Mouse (Mus musculus): ENCODE results near the gene Mrpl46. TPM values are rescaled to one million over a fixed set of nuclear protein-coding genes. Genes with fewer than 3 reads are reported as not detected.

The Mrpl46 gene
- polyA plus RNA-seq, 1 experiment from 2014 or later, result 72.4 TPM

DNA sequence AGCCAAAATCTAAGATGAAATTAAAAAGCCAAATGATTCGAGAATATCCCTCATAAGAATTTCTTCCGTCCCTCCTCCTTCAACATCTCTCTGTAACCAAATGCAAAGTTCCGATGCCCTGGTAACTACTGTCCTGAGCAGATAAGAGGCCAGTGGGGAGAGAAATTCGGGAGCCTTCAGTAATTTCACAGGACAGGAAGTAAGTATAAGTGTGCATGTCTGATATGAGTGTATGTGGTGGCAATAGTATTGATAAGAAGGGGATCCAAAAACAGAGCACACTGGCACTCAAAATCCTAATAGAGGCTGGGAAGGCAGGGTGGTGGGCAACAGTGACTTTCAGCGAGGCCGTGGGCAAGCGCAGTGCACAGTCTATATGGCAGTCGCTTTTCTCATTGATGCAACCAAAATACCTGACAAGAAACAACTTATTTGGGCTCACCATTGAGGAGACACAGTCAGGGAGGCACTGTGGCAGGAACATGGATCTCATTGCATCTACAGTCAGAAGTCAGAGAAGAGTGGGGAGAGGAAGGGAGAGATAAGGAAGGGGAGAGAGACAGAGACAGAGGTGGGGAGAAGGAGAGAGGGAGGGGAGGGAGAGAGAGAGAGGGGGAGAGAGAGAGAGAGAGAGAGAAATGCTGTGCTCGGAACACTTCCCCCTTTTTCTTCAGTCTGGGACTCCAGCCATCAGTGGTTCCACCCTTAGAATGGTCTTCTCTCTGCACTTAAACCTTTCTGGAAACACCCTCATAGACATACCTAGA lies 16.6 kb upstream of the Mrpl46 start:
- no peaks in the 10 kb centered on the region for H3K9me3 ChIP-seq (ENCODE audit: control insufficient read depth, low read length)
- H3K9ac ChIP-seq (ENCODE audit: low read depth, low read length), result no peak overlapping the region
- no peaks in the 10 kb centered on the region for H3K4me1 ChIP-seq (replicated peaks; ENCODE audit: control insufficient read depth, insufficient read depth, low read length)
- H3K36me3 ChIP-seq (ENCODE audit: control insufficient read depth, insufficient read depth, low read length), result no peaks in the 10 kb centered on the region
- no peak overlapping the region for H3K4me2 ChIP-seq (replicated peaks; ENCODE audit: low read depth, low read length)
- no peaks in the 10 kb centered on the region for H3K27me3 ChIP-seq (ENCODE audit: control insufficient read depth, insufficient read depth, low read length)
- WGBS, result 85% methylated on average over 9 of the region's 9 CpGs
- no peak overlapping the region for H3K27ac ChIP-seq (ENCODE audit: low read depth, low read length)
- H3K4me3 ChIP-seq (ENCODE audit: low read depth, low read length), result no peak overlapping the region
- ATAC-seq (ENCODE audit: low FRiP score) (no peak), DNase-seq (ENCODE audit: low spot score) (no peak)

DNA sequence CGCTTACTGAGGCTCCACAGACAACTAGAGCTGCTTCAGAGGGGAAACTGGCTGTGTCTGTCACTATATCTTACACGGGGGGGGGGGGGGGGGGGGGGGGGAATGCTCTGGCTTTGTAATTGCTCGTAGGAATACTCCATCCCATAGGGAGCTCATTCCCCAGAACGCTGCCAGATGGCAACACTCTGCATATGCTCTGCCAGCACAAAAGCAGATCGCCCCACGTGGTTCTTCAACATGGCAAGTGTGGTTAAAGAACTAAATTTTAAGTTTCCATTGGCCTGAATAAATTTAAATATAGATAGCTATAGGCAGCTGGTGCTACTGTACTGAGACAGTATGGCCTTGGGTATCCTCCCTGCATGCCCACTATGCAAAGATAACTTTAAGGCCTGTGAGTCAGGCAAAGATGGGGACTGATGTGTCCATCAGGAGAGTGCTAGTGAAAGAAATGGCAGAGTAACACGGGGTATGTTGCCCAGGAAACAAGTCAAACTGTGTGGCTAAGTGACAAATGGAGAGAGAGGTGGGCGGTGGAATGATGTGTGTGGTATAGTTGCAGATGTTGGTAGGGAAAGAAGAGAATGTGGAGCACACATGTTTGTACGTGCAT lies 14.6 kb upstream of the Mrpl46 start:
- no peak overlapping the region for H3K4me2 ChIP-seq (replicated peaks; ENCODE audit: low read depth, low read length)
- H3K9me3 ChIP-seq (ENCODE audit: control insufficient read depth, low read length), result no peaks in the 10 kb centered on the region
- 54% methylated on average over 9 of the region's 9 CpGs for WGBS
- ATAC-seq (ENCODE audit: low FRiP score) (0 out of 2 replicates have a peak, but pooled peaks have one; percentile 43), DNase-seq (ENCODE audit: low spot score) (no peak)
- no peak overlapping the region for H3K4me3 ChIP-seq (ENCODE audit: low read depth, low read length)
- no peaks in the 10 kb centered on the region for H3K4me1 ChIP-seq (replicated peaks; ENCODE audit: control insufficient read depth, insufficient read depth, low read length)
- no peaks in the 10 kb centered on the region for H3K27me3 ChIP-seq (ENCODE audit: control insufficient read depth, insufficient read depth, low read length)
- H3K9ac ChIP-seq (ENCODE audit: low read depth, low read length), result no peak overlapping the region
- no peaks in the 10 kb centered on the region for H3K36me3 ChIP-seq (ENCODE audit: control insufficient read depth, insufficient read depth, low read length)
- no peak overlapping the region for H3K27ac ChIP-seq (ENCODE audit: low read depth, low read length)

DNA sequence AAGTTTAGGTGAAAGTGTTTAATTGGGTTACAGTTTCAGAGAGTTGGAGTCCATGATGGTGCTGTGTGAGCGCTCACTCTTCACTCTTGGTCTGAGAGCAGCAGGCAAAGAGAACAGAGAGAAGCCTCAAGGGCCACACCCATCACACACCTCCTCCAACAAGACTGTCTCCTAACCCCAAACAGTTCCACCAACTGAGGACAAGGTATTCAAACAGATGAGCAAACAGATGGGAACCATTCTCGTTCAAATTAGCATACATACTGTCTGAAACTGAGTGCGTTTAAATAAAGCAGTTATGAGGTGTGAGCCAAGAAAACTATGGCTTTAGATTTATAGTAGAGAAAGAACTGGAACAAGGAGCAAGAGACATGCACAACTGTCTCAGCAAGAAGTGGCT lies 13.3 kb upstream of the Mrpl46 start:
- Histone ChIP-seq H3K9ac (ENCODE audit: low read depth, low read length) (no peak overlapping the region), H3K9me3 (ENCODE audit: control insufficient read depth, low read length) (no peaks in the 10 kb centered on the region), H3K4me1 (replicated peaks; ENCODE audit: control insufficient read depth, insufficient read depth, low read length) (no peaks in the 10 kb centered on the region), H3K36me3 (ENCODE audit: control insufficient read depth, insufficient read depth, low read length) (no peaks in the 10 kb centered on the region), H3K27me3 (ENCODE audit: control insufficient read depth, insufficient read depth, low read length) (no peaks in the 10 kb centered on the region), H3K4me2 (replicated peaks; ENCODE audit: low read depth, low read length) (no peak overlapping the region), H3K4me3 (ENCODE audit: low read depth, low read length) (no peak overlapping the region), H3K27ac (ENCODE audit: low read depth, low read length) (no peak overlapping the region)
- WGBS, result 91% methylated on average over 3 of the region's 3 CpGs
- DNase-seq (ENCODE audit: low spot score), result no peak
- ATAC-seq (ENCODE audit: low FRiP score), result no peak

DNA sequence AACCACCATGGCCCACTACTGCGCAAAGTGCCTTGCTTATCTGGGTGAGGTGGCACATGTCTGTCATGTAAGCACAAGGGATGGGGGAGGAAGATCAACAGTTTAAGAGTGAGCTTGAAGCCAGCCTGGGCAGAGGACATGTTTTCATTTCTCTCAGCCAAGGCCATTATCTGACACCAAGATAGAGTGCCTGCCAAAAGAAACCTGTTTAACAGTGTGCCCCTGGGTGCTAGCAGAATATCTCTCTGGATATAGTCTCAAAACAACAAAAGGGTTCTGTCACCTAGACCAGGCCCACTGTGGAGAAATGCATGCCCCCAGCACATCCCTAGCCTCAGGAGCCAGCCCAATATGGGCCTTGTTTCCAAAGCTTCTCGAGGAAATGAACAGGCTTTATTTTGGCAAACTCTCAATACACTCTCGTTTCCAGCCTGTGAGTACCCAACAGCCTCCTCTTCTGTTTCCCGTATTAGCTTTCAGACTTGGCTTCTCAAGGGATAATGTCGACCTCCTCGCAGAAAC lies 11.3 kb upstream of the Mrpl46 start:
- WGBS, result 86% methylated on average over 6 of the region's 6 CpGs
- H3K36me3 ChIP-seq (ENCODE audit: control insufficient read depth, insufficient read depth, low read length), result no peaks in the 10 kb centered on the region
- H3K27ac ChIP-seq (ENCODE audit: low read depth, low read length), result no peak overlapping the region
- H3K9ac ChIP-seq (ENCODE audit: low read depth, low read length), result no peak overlapping the region
- no peak overlapping the region for H3K4me2 ChIP-seq (replicated peaks; ENCODE audit: low read depth, low read length)
- no peaks in the 10 kb centered on the region for H3K9me3 ChIP-seq (ENCODE audit: control insufficient read depth, low read length)
- ATAC-seq (ENCODE audit: low FRiP score), result no peak
- no peak for DNase-seq (ENCODE audit: low spot score)
- no peaks in the 10 kb centered on the region for H3K27me3 ChIP-seq (ENCODE audit: control insufficient read depth, insufficient read depth, low read length)
- no peak overlapping the region for H3K4me3 ChIP-seq (ENCODE audit: low read depth, low read length)
- no peaks in the 10 kb centered on the region for H3K4me1 ChIP-seq (replicated peaks; ENCODE audit: control insufficient read depth, insufficient read depth, low read length)

DNA sequence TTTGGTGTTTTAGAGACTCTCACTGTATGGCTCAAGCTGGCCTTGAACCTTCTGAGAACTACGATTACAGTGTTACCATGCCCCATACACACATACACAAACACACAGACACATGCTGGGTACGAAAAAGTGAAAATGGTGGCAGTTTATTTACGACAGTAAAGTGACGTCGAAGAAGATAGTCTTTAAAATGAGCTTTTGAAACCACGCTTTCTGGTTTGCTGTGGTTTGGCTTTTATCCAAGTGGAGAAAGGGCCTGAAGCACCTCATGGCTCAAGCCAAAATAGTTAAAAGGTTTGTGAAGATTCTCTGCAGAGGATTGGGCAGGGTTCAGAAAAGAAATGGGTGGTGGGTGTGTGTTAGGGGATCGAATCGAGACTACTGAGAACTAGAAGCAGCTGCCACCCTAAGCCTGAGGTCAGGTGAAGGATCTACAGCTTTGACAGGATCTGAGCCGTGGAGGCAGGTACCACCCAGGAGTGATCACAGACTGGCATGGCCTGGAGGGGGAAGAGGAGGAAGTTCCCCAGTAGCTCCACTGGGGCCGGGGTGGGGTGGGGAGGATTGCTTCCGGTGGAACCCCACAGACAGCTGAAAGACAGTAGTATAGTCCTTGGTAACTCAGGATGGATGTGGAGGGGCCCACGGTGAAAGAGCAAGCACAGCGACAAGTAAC lies 10.7 kb upstream of the Mrpl46 start:
- Histone ChIP-seq H3K9ac (ENCODE audit: low read depth, low read length) (no peak overlapping the region), H3K4me2 (replicated peaks; ENCODE audit: low read depth, low read length) (no peak overlapping the region), H3K36me3 (ENCODE audit: control insufficient read depth, insufficient read depth, low read length) (no peaks in the 10 kb centered on the region), H3K27me3 (ENCODE audit: control insufficient read depth, insufficient read depth, low read length) (no peaks in the 10 kb centered on the region), H3K27ac (ENCODE audit: low read depth, low read length) (no peak overlapping the region), H3K4me1 (replicated peaks; ENCODE audit: control insufficient read depth, insufficient read depth, low read length) (no peaks in the 10 kb centered on the region), H3K4me3 (ENCODE audit: low read depth, low read length) (no peak overlapping the region), H3K9me3 (ENCODE audit: control insufficient read depth, low read length) (no peaks in the 10 kb centered on the region)
- ATAC-seq (ENCODE audit: low FRiP score) (no peak), DNase-seq (ENCODE audit: low spot score) (no peak)
- 92% methylated on average over 13 of the region's 13 CpGs for WGBS

DNA sequence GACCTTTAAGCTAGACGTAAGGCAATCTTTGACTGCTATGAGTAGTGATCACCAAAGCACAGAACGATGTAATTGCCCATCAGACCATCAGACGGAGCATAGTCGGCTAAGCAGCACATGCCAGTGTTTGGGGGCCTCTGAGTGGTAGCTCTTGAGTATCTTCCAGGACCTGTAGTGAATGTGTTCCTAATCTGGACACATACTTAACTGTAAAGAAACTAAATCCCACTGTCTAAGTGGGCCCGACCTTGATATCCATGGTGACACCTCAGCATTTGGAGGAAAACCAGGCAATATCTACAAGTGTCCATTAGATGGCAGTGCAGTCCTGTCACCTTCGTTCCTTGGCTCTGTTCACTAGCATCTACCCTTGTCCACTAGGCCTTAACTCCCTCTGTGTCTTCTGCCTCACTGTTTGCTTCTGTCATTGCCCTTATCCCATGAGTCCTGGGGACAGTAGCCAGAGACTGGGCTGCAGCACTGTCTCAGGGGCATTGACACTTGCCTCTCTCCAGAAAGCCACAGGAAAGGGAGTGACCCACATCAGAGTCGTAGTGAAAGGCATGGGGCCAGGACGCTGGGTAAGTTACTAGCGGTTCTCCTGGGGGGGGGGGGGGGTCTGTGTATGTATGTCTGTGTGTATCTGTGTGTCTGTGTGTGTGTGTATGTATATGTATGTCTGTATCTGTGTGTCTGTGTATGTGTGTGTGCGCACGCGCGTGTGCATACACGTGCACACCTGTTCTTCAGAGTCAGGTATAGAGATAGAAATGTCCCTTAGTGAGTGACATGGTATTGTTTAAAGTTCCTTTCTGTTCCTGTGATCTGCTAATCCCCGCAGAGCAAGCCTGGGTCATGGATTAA lies 8.3 kb upstream of the Mrpl46 start:
- Histone ChIP-seq H3K4me3 (ENCODE audit: low read depth, low read length) (no peak overlapping the region), H3K27ac (ENCODE audit: low read depth, low read length) (no peak overlapping the region), H3K9me3 (ENCODE audit: control insufficient read depth, low read length) (no peaks in the 10 kb centered on the region), H3K9ac (ENCODE audit: low read depth, low read length) (no peak overlapping the region), H3K27me3 (ENCODE audit: control insufficient read depth, insufficient read depth, low read length) (no peaks in the 10 kb centered on the region), H3K4me1 (replicated peaks; ENCODE audit: control insufficient read depth, insufficient read depth, low read length) (no peaks in the 10 kb centered on the region), H3K36me3 (ENCODE audit: control insufficient read depth, insufficient read depth, low read length) (no peaks in the 10 kb centered on the region), H3K4me2 (replicated peaks; ENCODE audit: low read depth, low read length) (no peak overlapping the region)
- DNase-seq (ENCODE audit: low spot score), result peak; percentile 79
- peak; percentile 79 for ATAC-seq (ENCODE audit: low FRiP score)
- WGBS, result 83% methylated on average over 15 of the region's 15 CpGs

DNA sequence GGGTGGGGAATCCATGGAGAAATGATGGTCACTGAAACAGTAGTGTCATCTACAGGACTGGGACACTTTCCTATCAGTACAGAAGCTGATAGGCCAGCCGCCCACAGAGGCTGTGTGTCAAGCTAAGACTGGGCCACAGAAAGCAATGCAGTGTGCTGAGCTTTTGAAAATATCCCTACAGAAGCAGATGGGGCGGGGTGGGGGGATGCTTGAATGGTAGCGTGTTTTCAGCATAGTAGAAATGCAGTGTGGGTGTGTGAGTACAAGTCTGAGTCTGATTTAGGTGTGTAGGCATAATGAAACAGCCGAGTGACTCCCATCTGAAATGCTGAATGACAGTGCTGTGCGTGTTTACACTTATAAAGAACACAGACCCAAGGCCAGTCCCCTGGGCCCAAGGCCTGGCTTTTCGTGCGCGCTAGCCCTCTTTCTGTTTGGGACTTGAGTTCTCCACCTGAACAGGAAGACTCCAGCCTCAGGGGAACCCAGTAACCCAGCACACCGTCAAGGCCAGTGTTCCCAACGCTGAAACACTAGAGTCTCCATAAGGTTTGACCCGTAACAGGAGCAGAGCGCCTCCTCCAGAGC lies 4.6 kb upstream of the Mrpl46 start:
- Histone ChIP-seq H3K4me2 (replicated peaks; ENCODE audit: low read depth, low read length) (no peak overlapping the region), H3K4me1 (replicated peaks; ENCODE audit: control insufficient read depth, insufficient read depth, low read length) (no peaks in the 10 kb centered on the region), H3K4me3 (ENCODE audit: low read depth, low read length) (no peak overlapping the region), H3K27me3 (ENCODE audit: control insufficient read depth, insufficient read depth, low read length) (no peaks in the 10 kb centered on the region), H3K36me3 (ENCODE audit: control insufficient read depth, insufficient read depth, low read length) (no peaks in the 10 kb centered on the region), H3K27ac (ENCODE audit: low read depth, low read length) (no peak overlapping the region), H3K9ac (ENCODE audit: low read depth, low read length) (no peak overlapping the region), H3K9me3 (ENCODE audit: control insufficient read depth, low read length) (no peaks in the 10 kb centered on the region)
- no peak for DNase-seq (ENCODE audit: low spot score)
- 87% methylated on average over 12 of the region's 12 CpGs for WGBS
- ATAC-seq (ENCODE audit: low FRiP score), result no peak

DNA sequence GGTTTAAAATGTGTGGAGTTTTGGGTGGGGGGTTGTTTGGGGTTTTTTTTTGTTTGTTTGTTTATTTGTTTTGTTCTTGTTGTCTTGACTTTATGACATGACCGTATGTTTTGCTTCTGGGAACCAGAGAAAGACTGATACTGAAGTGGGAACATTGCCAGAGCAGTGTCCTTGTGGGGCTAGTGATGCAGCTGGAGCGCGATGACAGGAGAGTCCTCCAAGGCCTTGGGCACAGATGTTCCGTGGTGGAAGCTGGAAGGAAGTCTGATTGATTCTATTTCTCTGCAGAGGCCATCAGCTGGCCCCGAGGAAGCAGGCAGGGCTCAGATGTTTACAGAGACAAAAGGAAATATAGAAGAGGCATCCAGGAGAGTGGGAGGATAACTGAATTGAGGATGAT lies 2.6 kb upstream of the Mrpl46 start:
- Histone ChIP-seq H3K4me3 (ENCODE audit: low read depth, low read length) (no peak overlapping the region), H3K4me2 (replicated peaks; ENCODE audit: low read depth, low read length) (no peak overlapping the region), H3K4me1 (replicated peaks; ENCODE audit: control insufficient read depth, insufficient read depth, low read length) (no peaks in the 10 kb centered on the region), H3K27ac (ENCODE audit: low read depth, low read length) (no peak overlapping the region), H3K36me3 (ENCODE audit: control insufficient read depth, insufficient read depth, low read length) (no peaks in the 10 kb centered on the region), H3K9ac (ENCODE audit: low read depth, low read length) (no peak overlapping the region), H3K27me3 (ENCODE audit: control insufficient read depth, insufficient read depth, low read length) (no peaks in the 10 kb centered on the region), H3K9me3 (ENCODE audit: control insufficient read depth, low read length) (no peaks in the 10 kb centered on the region)
- WGBS, result 78% methylated on average over 5 of the region's 5 CpGs
- ATAC-seq (ENCODE audit: low FRiP score) (no peak), DNase-seq (ENCODE audit: low spot score) (no peak)

Data from hindbrain, embryonic 11.5 days (tissue).